ENCODE assay signal across 8 mouse cellular contexts in genomic region chr15:99251111-99251510, GRCm38 (mm10). TPM values are rescaled to one million over a fixed set of nuclear protein-coding genes. Genes with fewer than 3 reads are reported as not detected.
A peak's percentile ranks its signal among the peaks of the same experiment; 100 is the strongest.
DNase-seq lines count a peak whose midpoint lies in the region; ATAC-seq lines count a peak whose summit lies in the region.
"Not testable (repeated sequence)": the region's sequence is repeated elsewhere in the genome, so short reads cannot be mapped to it uniquely, and the experiment has no call there.

No protein-coding gene starts in this region.

- peaks cover 42% of the 10 kb centered on the region for H3K36me3 ChIP-seq in forebrain, embryonic 13.5 days (ENCODE audit: poor library complexity, severe bottlenecking)
- not testable (repeated sequence) for H3K36me3 ChIP-seq in hindbrain, embryonic 11.5 days (ENCODE audit: control insufficient read depth, insufficient read depth, low read length); midbrain, embryonic 11.5 days (ENCODE audit: control insufficient read depth, insufficient read depth, low read length)
- H3K36me3 ChIP-seq in kidney, embryonic 16.5 days (ENCODE audit: insufficient read depth, low read length): peaks cover 22% of the 10 kb centered on the region
- peaks cover 36% of the 10 kb centered on the region for H3K36me3 ChIP-seq in liver, embryonic 13.5 days
- H3K36me3 ChIP-seq in stomach, embryonic 14.5 days (ENCODE audit: control insufficient read depth, insufficient read depth, low read length): peaks cover 21% of the 10 kb centered on the region

- WGBS in forebrain, embryonic 13.5 days: 1% methylated on average over 14 of the region's 15 CpGs
- 1% methylated on average over 14 of the region's 15 CpGs for WGBS in hindbrain, embryonic 11.5 days
- under 1% methylated on average over 14 of the region's 15 CpGs for WGBS in kidney, embryonic 16.5 days
- WGBS in liver, embryonic 13.5 days (ENCODE audit: insufficient replicate concordance): under 1% methylated on average over 14 of the region's 15 CpGs
- 1% methylated on average over 14 of the region's 15 CpGs for WGBS in midbrain, embryonic 11.5 days
- under 1% methylated on average over 14 of the region's 15 CpGs for WGBS in stomach, embryonic 14.5 days

- peak overlapping the region; percentile 58 for H3K4me3 ChIP-seq in forebrain, embryonic 13.5 days
- peak overlapping the region; percentile 62 for H3K4me3 ChIP-seq in hindbrain, embryonic 11.5 days (ENCODE audit: low read depth, low read length)
- peak overlapping the region; percentile 79 for H3K4me3 ChIP-seq in kidney, embryonic 16.5 days (ENCODE audit: low read length)
- H3K4me3 ChIP-seq in liver, embryonic 13.5 days (replicated peaks): peak overlapping the region; percentile 65
- H3K4me3 ChIP-seq in midbrain, embryonic 11.5 days (ENCODE audit: low read depth, low read length): peak overlapping the region; percentile 71
- H3K4me3 ChIP-seq in stomach, embryonic 14.5 days (ENCODE audit: low read depth, low read length): peak overlapping the region; percentile 59

- H3K27me3 ChIP-seq in forebrain, embryonic 13.5 days; hindbrain, embryonic 11.5 days (ENCODE audit: control insufficient read depth, insufficient read depth, low read length); kidney, embryonic 16.5 days (ENCODE audit: insufficient read depth, low read length); liver, embryonic 13.5 days; midbrain, embryonic 11.5 days (ENCODE audit: control insufficient read depth, insufficient read depth, low read length); stomach, embryonic 14.5 days (ENCODE audit: control insufficient read depth, insufficient read depth, low read length): not testable (repeated sequence)

- peak overlapping the region; percentile 67 for H3K9ac ChIP-seq in forebrain, embryonic 13.5 days
- peak overlapping the region; percentile 46 for H3K9ac ChIP-seq in hindbrain, embryonic 11.5 days (ENCODE audit: low read depth, low read length)
- H3K9ac ChIP-seq in kidney, embryonic 16.5 days (replicated peaks; ENCODE audit: low read length): peak overlapping the region; percentile 89
- H3K9ac ChIP-seq in liver, embryonic 13.5 days: peak overlapping the region; percentile 68
- peak overlapping the region; percentile 54 for H3K9ac ChIP-seq in midbrain, embryonic 11.5 days (ENCODE audit: low read length)
- peak overlapping the region; percentile 25; the same call in 1 of the 2 replicates for H3K9ac ChIP-seq in stomach, embryonic 14.5 days (replicated peaks; ENCODE audit: low read depth, low read length)

- ATAC-seq in forebrain, embryonic 13.5 days: peak; percentile 13; the same call in 1 of the 2 replicates
- not testable (repeated sequence) for ATAC-seq in hindbrain, embryonic 11.5 days (ENCODE audit: low FRiP score); kidney, embryonic 16.5 days (ENCODE audit: low FRiP score, low TSS enrichment); midbrain, embryonic 11.5 days (ENCODE audit: low FRiP score)
- peak; percentile 24 for ATAC-seq in liver, embryonic 13.5 days (ENCODE audit: low read depth)
- 0 out of 2 replicates have a peak, but pooled peaks have one; percentile 1 for ATAC-seq in stomach, embryonic 14.5 days (ENCODE audit: insufficient number of reproducible peaks, insufficient read depth, low FRiP score, low read depth)

- DNase-seq in CD4-positive, CD25-positive, alpha-beta regulatory T cell, adult 2 months (ENCODE audit: low read depth, low spot score): peak; percentile 27
- peak; percentile 27 for DNase-seq in c-Kit-positive CD71-positive TER-119-positive erythroid progenitor cells, embryonic 14.5 days (ENCODE audit: low spot score)
- DNase-seq in hindbrain, embryonic 11.5 days (ENCODE audit: low spot score): peak; percentile 26
- DNase-seq in liver, embryonic 13.5 days: peak; percentile 24
- DNase-seq in midbrain, embryonic 11.5 days (ENCODE audit: low spot score, missing footprints): not testable (repeated sequence)

- H3K27ac ChIP-seq in forebrain, embryonic 13.5 days; hindbrain, embryonic 11.5 days (ENCODE audit: low read depth, low read length); kidney, embryonic 16.5 days (ENCODE audit: low read length); liver, embryonic 13.5 days; midbrain, embryonic 11.5 days (ENCODE audit: low read depth, low read length); stomach, embryonic 14.5 days (ENCODE audit: low read length): not testable (repeated sequence)

- H3K4me1 ChIP-seq in forebrain, embryonic 13.5 days: peaks cover 19% of the 10 kb centered on the region
- H3K4me1 ChIP-seq in hindbrain, embryonic 11.5 days (replicated peaks; ENCODE audit: control insufficient read depth, insufficient read depth, low read length); midbrain, embryonic 11.5 days (ENCODE audit: control insufficient read depth, insufficient read depth, low read length); stomach, embryonic 14.5 days (ENCODE audit: control insufficient read depth, insufficient read depth, low read length): not testable (repeated sequence)
- peaks cover 34% of the 10 kb centered on the region for H3K4me1 ChIP-seq in kidney, embryonic 16.5 days (ENCODE audit: insufficient read depth, low read length)
- peaks cover 28% of the 10 kb centered on the region for H3K4me1 ChIP-seq in liver, embryonic 13.5 days (replicated peaks)

- H3K9me3 ChIP-seq in forebrain, embryonic 13.5 days (replicated peaks); hindbrain, embryonic 11.5 days (ENCODE audit: control insufficient read depth, low read length); kidney, embryonic 16.5 days (ENCODE audit: low read length); liver, embryonic 13.5 days (replicated peaks); midbrain, embryonic 11.5 days (ENCODE audit: control insufficient read depth, low read length); stomach, embryonic 14.5 days (ENCODE audit: control insufficient read depth, low read depth, low read length): not testable (repeated sequence)

- peak overlapping the region; percentile 91 for H3K4me2 ChIP-seq in forebrain, embryonic 13.5 days
- H3K4me2 ChIP-seq in hindbrain, embryonic 11.5 days (replicated peaks; ENCODE audit: low read depth, low read length): peak overlapping the region; percentile 54
- H3K4me2 ChIP-seq in kidney, embryonic 16.5 days (replicated peaks; ENCODE audit: low read depth, low read length): peak overlapping the region; percentile 74
- peak overlapping the region; percentile 92 for H3K4me2 ChIP-seq in liver, embryonic 13.5 days
- peak overlapping the region; percentile 44 for H3K4me2 ChIP-seq in midbrain, embryonic 11.5 days
- H3K4me2 ChIP-seq in stomach, embryonic 14.5 days (replicated peaks; ENCODE audit: low read depth, low read length): peak overlapping the region; percentile 58

RNA-seq across cellular contexts. Expression of gene Mcrs1, which starts 0.7 kb away (rescaled TPM):
- 198 and 213 TPM in 2 replicates for polyA plus RNA-seq in forebrain, embryonic 13.5 days (2015; fragmentation: Nextera tagmentation; extraction: Ambion mirVana)
- 184 and 193 TPM in 2 replicates for polyA plus RNA-seq in hindbrain, embryonic 11.5 days (2014; fragmentation: Nextera tagmentation; extraction: Ambion mirVana)
- 177 and 181 TPM in 2 replicates for polyA plus RNA-seq in kidney, embryonic 16.5 days (2015; fragmentation: Nextera tagmentation; extraction: Ambion mirVana)
- polyA plus RNA-seq in liver, embryonic 13.5 days (2015; fragmentation: Nextera tagmentation; extraction: Ambion mirVana): 59.0 and 59.2 TPM in 2 replicates
- polyA plus RNA-seq in midbrain, embryonic 11.5 days (2014; fragmentation: Nextera tagmentation; extraction: Ambion mirVana): 189 and 193 TPM in 2 replicates
- 141 and 145 TPM in 2 replicates for polyA plus RNA-seq in stomach, embryonic 14.5 days (2014; fragmentation: Nextera tagmentation; extraction: Ambion mirVana)

RNA-seq across cellular contexts. Expression of gene Kcnh3, which starts 26.4 kb away (rescaled TPM):
- 2.3 and 2.5 TPM in 2 replicates for polyA plus RNA-seq in forebrain, embryonic 13.5 days (2015; fragmentation: Nextera tagmentation; extraction: Ambion mirVana)
- 0.12 and 0.14 TPM in 2 replicates for polyA plus RNA-seq in hindbrain, embryonic 11.5 days (2014; fragmentation: Nextera tagmentation; extraction: Ambion mirVana)
- polyA plus RNA-seq in kidney, embryonic 16.5 days (2015; fragmentation: Nextera tagmentation; extraction: Ambion mirVana): 0.56 and 0.77 TPM in 2 replicates
- polyA plus RNA-seq in liver, embryonic 13.5 days (2015; fragmentation: Nextera tagmentation; extraction: Ambion mirVana): 0.05 and 0.06 TPM in 2 replicates
- polyA plus RNA-seq in midbrain, embryonic 11.5 days (2014; fragmentation: Nextera tagmentation; extraction: Ambion mirVana): 0.04 and 0.07 TPM in 2 replicates
- 0.73 and 1.7 TPM in 2 replicates for polyA plus RNA-seq in stomach, embryonic 14.5 days (2014; fragmentation: Nextera tagmentation; extraction: Ambion mirVana)

RNA-seq across cellular contexts. Expression of gene Prpf40b, which starts 43.8 kb away (rescaled TPM):
- 98.6 and 107 TPM in 2 replicates for polyA plus RNA-seq in forebrain, embryonic 13.5 days (2015; fragmentation: Nextera tagmentation; extraction: Ambion mirVana)
- 41.9 and 45.7 TPM in 2 replicates for polyA plus RNA-seq in hindbrain, embryonic 11.5 days (2014; fragmentation: Nextera tagmentation; extraction: Ambion mirVana)
- 62.2 and 67.5 TPM in 2 replicates for polyA plus RNA-seq in kidney, embryonic 16.5 days (2015; fragmentation: Nextera tagmentation; extraction: Ambion mirVana)
- polyA plus RNA-seq in liver, embryonic 13.5 days (2015; fragmentation: Nextera tagmentation; extraction: Ambion mirVana): 8.2 and 8.9 TPM in 2 replicates
- polyA plus RNA-seq in midbrain, embryonic 11.5 days (2014; fragmentation: Nextera tagmentation; extraction: Ambion mirVana): 41.5 and 41.6 TPM in 2 replicates
- polyA plus RNA-seq in stomach, embryonic 14.5 days (2014; fragmentation: Nextera tagmentation; extraction: Ambion mirVana): 57.3 and 57.5 TPM in 2 replicates

RNA-seq across cellular contexts. Expression of gene Fam186b, which starts 44.6 kb away (rescaled TPM):
- polyA plus RNA-seq in forebrain, embryonic 13.5 days (2015; fragmentation: Nextera tagmentation; extraction: Ambion mirVana): 0.28 TPM in 1 of 2 replicates, not detected in the other
- 0.22 and 0.29 TPM in 2 replicates for polyA plus RNA-seq in hindbrain, embryonic 11.5 days (2014; fragmentation: Nextera tagmentation; extraction: Ambion mirVana)
- polyA plus RNA-seq in kidney, embryonic 16.5 days (2015; fragmentation: Nextera tagmentation; extraction: Ambion mirVana): 0.21 and 0.30 TPM in 2 replicates
- polyA plus RNA-seq in liver, embryonic 13.5 days (2015; fragmentation: Nextera tagmentation; extraction: Ambion mirVana): 0.06 TPM in 1 of 2 replicates, not detected in the other
- polyA plus RNA-seq in midbrain, embryonic 11.5 days (2014; fragmentation: Nextera tagmentation; extraction: Ambion mirVana): 0.19 TPM in 1 of 2 replicates, not detected in the other
- 0.13 TPM in 1 of 2 replicates, not detected in the other for polyA plus RNA-seq in stomach, embryonic 14.5 days (2014; fragmentation: Nextera tagmentation; extraction: Ambion mirVana)

Comparison
In these comparisons a context has a peak if more than half of its experiments do, and no peak if none do; other contexts are left out.
1. H3K9ac ChIP-seq: peak in every context shown above with its lines; median percentile 89 in kidney, embryonic 16.5 days; 68 in liver, embryonic 13.5 days; 67 in forebrain, embryonic 13.5 days; 54 in midbrain, embryonic 11.5 days; 46 in hindbrain, embryonic 11.5 days; 25 in stomach, embryonic 14.5 days.